Mouse (Mus musculus) 416B (cell line): ENCODE measurements around the gene Gas6.

ENCODE experiments used
- DNase-seq: peaks from one replicate; pipeline ENCODE4 v3.0.0; 2011; ENCODE audit warnings: low read depth

The Gas6 gene

DNA sequence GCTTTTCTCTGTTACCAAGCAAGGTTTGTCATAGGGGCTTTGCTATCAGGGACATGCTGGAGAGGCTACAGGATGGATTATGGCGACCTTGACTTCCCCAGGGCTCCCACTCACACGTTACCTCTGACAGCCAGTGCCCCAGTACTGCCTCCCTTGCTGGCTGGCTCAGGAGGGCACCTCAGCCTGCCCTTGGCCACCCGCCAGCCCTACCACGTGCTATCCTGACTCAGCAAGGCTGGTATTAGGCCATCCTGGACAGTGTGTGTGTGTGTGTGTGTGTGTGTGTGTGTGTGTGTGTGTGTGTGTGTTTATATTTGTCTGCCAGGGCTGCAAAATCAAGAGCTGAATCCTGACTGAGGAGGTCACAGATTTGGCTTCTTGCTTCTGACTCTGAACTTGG lies 12.6 kb upstream of the Gas6 start:
- peak; percentile 89 for DNase-seq

DNA sequence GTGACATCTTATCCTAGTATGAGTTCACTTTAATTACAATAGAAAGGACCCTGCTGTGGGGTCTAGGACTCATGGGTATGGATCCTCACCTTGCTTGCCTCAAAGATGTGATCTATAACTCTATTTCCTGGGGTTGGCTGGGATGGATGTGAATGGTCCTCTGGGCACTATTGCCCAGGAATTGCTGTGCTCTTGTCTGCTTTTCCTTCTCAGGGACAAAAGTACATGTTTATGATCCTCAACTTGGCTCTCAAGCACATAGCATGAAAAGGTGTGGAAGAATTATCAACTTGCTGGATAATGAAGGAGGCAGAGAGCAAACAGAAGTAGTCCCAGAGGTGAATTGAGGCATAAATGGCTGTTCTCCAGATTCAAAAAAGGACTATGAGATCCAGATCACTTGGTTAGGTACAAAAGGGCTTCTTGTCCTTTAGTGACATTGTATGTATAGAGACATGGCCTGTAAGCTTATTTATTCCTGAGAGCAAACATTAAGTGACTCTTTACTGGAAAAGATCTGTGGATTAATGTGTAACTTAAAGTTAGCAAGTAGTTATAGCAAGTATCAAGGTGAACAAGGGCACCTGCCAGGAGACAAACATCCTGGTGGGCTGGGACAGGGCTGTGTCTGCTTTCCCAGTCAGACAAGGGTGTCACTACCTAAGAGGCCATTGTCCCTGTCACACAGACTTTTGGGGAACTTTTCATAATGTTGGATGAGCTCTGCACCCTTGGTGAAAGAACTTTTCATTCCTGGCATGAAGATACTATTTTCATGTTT lies 10.8 kb upstream of the Gas6 start:
- DNase-seq, result no peak

- DNase-seq, result peak; percentile 88
Measured at GRCm38 (mm10) chr8:13503936-13504606, 9.8 kb upstream of the Gas6 start.

GRCm38 (mm10) chr8:13501221-13501620 lies 6.9 kb upstream of the Gas6 start:
- no peak for DNase-seq

GRCm38 (mm10) chr8:13493011-13493410 lies 1.3 kb downstream of the Gas6 start:
- no peak for DNase-seq

DNA sequence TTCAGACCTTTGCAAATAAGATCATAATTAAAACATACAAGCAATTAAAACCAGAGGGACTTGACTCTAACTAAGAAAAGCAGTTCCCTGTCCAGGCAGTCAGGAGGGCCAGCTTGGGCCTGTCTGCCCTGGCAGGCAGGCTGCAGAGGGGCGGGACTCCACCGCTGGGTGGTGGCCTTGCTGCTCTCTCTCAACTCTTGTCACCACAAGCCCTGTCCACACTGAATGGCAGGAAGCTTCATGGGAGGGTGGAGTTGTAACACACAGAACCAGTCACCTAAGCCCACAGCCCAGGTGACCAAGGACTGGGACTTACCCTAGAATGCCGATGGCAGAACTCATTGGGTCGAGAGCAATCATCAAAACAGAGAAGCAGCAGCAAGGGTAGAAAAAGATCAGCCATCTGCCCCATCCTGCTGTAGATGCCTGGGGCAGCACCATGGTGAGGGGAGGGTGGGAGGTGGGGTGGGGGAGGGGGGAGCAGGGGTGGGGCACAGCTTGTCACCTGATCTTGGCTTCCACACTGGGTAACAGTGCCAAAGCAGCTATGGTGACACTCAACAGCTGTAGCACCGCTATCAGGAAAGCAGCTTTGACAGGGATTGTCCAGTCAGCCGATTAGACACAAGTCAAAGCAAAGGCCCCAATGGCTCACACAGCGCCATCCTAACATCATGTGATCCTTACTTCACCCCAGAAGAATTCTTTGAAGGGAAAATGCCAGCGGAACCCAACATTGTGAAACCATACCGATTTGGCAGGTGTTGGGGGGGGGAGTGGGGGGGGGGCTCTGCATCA lies 1.9 kb downstream of the Gas6 start:
- DNase-seq, result peak; percentile 10

DNA sequence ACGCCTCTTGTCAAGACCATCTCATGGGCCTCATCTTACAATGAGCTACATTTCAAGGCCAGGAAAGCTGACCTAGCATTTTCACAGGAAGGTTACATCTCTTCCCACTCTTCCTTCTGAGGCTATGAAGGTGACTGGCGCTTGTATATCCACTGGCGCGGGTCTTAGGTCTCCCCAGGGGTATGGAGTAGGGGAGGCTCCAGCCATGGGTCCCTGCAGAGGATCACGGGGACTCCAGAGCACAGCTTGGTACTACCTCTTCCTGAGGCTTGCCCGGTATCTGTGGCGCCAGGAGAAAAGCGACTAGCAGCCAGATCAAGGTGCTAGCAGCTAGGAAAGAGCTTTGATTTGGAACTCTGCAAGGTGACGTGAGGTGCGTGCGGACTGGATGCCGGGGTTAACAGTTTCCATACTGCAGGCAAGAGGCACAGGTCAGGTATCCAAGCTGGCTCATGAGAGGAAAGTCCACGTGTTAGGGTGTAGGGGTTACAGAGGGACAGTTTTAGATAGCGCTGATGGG lies 2.7 kb downstream of the Gas6 start:
- no peak for DNase-seq

- no peak for DNase-seq
Measured at GRCm38 (mm10) chr8:13489986-13490910, 4.0 kb downstream of the Gas6 start.

GRCm38 (mm10) chr8:13489351-13489750 lies 4.9 kb downstream of the Gas6 start:
- DNase-seq, result no peak

GRCm38 (mm10) chr8:13483191-13483590 lies 11.1 kb downstream of the Gas6 start:
- no peak for DNase-seq

DNA sequence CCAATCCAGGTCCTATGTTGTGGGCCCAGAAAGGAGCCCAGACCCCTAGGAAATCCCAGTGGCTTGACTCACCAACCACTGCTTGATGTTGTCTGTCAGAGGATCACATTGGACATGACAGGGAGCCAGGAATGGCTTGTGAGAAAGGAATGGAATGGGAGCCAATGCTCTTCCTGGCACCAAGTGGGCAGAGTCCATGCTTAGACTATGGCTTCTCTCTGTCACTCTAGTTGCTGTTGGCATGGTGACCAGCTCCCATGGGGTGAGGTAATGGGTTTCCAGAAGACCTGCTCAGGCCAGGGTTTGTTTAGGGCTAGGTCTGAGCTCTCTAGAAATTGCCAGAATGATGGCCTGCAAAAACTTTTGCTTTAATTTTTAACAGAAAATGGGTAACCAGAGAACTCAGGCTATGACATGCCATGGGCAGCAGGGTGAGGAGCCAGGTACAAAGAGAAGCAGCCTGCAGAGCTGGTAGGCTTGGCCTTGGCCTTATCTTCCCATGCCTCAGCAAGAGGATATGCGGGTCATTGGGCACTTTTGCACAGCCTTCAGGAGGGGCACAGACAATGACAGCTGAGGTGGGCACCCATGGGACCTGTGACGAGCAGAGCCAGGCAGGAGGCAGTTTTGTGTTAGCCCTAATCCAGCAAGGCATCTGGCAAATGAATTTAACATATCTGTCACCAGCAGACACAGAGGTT lies 12.0 kb downstream of the Gas6 start:
- DNase-seq, result no peak

- DNase-seq, result no peak
Measured at GRCm38 (mm10) chr8:13481596-13481995, 12.7 kb downstream of the Gas6 start.

GRCm38 (mm10) chr8:13481089-13481554 lies 13.2 kb downstream of the Gas6 start:
- DNase-seq, result no peak

DNA sequence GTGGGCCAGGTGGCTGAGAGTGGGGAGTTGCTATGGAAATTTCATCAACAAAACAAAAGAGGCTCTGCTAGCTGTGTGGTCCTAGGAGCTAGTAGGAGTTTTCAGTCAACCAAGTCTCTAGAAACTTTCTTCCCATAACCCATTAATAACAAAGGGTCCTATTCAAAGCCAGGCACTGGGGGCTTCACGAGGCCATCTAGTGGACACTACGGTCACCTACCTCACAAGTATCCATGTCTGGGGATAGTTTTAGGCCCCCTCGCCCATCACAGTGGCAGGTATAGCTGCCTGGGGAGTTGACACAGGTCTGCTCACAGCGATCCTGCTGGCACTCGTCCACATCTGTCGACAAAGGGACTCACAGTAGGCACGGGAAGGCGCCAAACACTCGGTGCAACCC lies 18.4 kb downstream of the Gas6 start:
- no peak for DNase-seq

DNA sequence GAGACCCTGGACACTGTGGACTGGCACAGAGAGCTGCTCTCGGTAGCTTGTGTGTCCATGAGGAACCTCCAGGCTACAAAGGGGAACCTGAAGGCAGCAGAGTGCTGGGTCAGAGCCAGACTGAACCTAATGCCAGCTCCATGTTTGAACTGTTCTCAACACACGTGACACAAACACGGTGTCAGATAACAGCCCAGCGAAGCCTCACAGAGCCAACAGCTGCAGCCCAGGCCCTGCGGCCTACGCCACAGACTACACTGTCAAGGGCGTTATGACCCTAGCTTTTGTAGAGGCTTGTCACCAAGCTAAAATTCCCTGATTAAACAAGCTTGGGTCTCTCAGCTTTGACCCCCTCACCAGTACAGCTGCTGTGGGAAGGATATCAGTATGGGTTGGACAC lies 22.0 kb downstream of the Gas6 start:
- peak; percentile 36 for DNase-seq

DNA sequence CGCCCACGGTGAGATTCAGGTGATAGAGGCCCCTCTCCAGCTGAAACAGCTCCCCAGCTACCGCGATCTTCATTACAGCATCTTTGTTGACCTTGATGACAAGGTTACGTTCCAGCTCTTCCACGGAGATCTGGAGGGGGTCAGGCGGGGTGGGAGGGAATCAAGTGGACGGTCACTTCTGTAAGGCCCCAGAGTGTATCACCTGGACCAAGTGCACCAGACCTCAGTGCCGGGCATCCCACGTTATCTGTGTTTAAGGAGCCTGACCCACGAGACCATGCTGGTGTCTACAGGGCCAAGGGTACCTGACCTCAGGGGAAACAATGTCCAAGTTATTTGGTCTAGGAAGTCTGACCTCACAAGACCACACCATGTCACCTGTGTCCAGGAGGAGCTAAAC lies 22.8 kb downstream of the Gas6 start:
- no peak for DNase-seq

DNA sequence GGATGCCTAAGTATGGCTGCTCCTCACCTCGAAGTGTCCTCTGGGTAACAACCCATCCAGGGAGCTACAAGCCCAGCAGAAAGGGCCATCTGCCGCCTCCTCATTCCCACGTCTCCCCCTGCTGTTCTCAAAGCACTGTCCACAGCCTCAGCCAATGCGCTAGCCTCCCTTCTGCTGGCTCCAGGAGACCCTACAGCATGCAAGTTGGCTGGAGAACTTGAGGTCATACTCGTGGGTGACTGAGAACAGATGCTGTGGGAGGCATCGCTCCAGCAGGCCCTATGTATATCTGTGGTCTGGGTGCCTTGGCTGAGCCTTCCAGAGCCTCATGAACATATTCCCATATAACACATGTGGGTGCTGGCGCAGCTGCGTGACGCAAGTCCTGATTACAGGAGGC lies 25.6 kb downstream of the Gas6 start:
- no peak for DNase-seq

GRCm38 (mm10) chr8:13466989-13467388 lies 27.3 kb downstream of the Gas6 start:
- DNase-seq, result peak; percentile 28

GRCm38 (mm10) chr8:13465324-13465723 lies 29.0 kb downstream of the Gas6 start:
- no peak for DNase-seq

DNA sequence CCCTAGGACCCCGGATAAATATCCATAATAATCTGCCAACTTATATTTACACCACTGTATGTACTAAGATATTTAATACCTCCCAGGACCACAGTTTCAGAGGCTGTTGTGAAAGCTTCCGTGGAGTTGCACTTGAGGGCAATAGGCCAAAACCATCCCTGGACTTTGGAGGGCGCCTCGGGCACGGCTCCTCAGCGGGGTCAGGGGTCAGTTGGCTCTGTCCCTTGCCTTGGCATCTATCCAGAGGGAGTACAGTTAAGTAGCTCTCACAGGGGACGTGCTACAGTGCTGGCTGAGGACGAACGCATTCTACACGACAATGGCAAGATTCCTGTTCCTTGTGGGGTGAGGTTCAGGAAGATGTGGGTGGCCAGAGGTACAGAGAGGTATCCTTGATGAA lies 31.9 kb downstream of the Gas6 start:
- DNase-seq, result no peak

GRCm38 (mm10) chr8:13461843-13462242 lies 32.4 kb downstream of the Gas6 start:
- peak; percentile 50 for DNase-seq
